ENCODE assay signal across 8 mouse cellular contexts in the genomic region with DNA sequence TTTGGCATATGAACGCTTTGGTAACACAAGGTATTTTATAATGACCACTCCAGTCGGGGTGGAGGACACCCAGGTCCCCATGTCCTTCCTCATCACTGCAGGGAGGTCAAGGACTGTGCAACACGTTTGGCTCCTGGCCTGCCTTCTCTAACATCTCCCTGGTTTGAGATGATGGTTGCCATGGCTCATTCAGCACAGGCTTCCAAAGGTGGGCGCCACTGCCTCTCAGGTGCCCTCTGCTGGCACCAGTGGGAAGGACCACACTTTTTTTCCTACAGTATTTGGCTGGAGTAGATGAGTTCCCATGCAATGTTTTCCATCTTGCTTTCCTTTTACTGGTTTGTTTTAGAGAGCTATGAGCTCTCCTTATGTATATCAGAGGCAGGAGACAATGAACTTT.
DNase-seq lines count a peak whose midpoint lies in the region; ATAC-seq and TF ChIP-seq lines count a peak whose summit lies in the region.
"Had no signal": no experiment of that assay in that cellular context is flagged by ENCODE, and none has a peak within 500 bp of the region (broad histone marks: within the 10 kb centered on the region; RNA-seq: fewer than 3 reads in every experiment).

No protein-coding gene starts in this region.

- ATAC-seq in kidney, embryonic 16.5 days (ENCODE audit: low FRiP score, low TSS enrichment) = no peak

- peak; percentile 9 for DNase-seq in kidney, adult 11 months
- peak; percentile 38 for DNase-seq in MEL (ENCODE audit: low read depth, low spot score)
- peak; percentile 40 for DNase-seq in brain, adult 2 months (ENCODE audit: low read depth, low spot score)
- peak; percentile 20 to 49 for DNase-seq in frontal cortex, postnatal 36 days (ENCODE audit: low spot score in 2 of 2)
- peak; percentile 61 for DNase-seq in limb, embryonic 10.5 days (ENCODE audit: low spot score)
- DNase-seq in right cerebral cortex, postnatal 25 days = peak; percentile 14

- no peaks in the 10 kb centered on the region for H3K79me2 ChIP-seq in MEL (ENCODE audit: control insufficient read depth, insufficient read depth, low read length, poor library complexity)

- peak; percentile 79 to 91 (median 88) for TF ChIP-seq CTCF in MEL (IDR thresholded peaks at IDR 0.05 in 2 of 3, conservative IDR thresholded peaks at IDR 0.05 in 1 of 3; ENCODE audit: control insufficient read depth in 1 of 3, insufficient read depth in 1 of 3, low read depth in 2 of 3, low read length in 3 of 3, poor library complexity in 1 of 3, severe bottlenecking in 1 of 3)

- H3K27me3 ChIP-seq in kidney, embryonic 16.5 days (ENCODE audit: insufficient read depth, low read length) = no peaks in the 10 kb centered on the region
- no peaks in the 10 kb centered on the region for H3K27me3 ChIP-seq in MEL (ENCODE audit: control insufficient read depth in 1 of 2, insufficient read depth in 2 of 2, low read length in 2 of 2)
- no peaks in the 10 kb centered on the region for H3K27me3 ChIP-seq in limb, embryonic 10.5 days (ENCODE audit: low read depth, poor library complexity, severe bottlenecking)
- H3K27me3 ChIP-seq: megakaryocyte, embryonic 14.5 days had no signal

- 53% methylated on average over 4 of the region's 4 CpGs for WGBS in kidney, embryonic 16.5 days
- WGBS in limb, embryonic 10.5 days = 48% methylated on average over 4 of the region's 4 CpGs

- peak; percentile 71 for TF ChIP-seq RAD21 in MEL (IDR thresholded peaks at IDR 0.05; ENCODE audit: low read depth, low read length)

- H3K9me3 ChIP-seq in kidney, embryonic 16.5 days (ENCODE audit: low read length) = no peaks in the 10 kb centered on the region
- no peaks in the 10 kb centered on the region for H3K9me3 ChIP-seq in MEL (replicated peaks; ENCODE audit: insufficient read depth, low read length)
- H3K9me3 ChIP-seq in limb, embryonic 10.5 days (replicated peaks) = no peaks in the 10 kb centered on the region
- H3K9me3 ChIP-seq: megakaryocyte, embryonic 14.5 days had no signal

- no peaks in the 10 kb centered on the region for H3K36me3 ChIP-seq in kidney, embryonic 16.5 days (ENCODE audit: insufficient read depth, low read length)
- H3K36me3 ChIP-seq in MEL (ENCODE audit: control insufficient read depth in 1 of 2, insufficient read depth in 2 of 2, low read length in 2 of 2) = no peaks in the 10 kb centered on the region
- H3K36me3 ChIP-seq in limb, embryonic 10.5 days = no peaks in the 10 kb centered on the region

- peaks cover 6% of the 10 kb centered on the region; the same call in 1 of the 2 replicates for H3K4me1 ChIP-seq in kidney, embryonic 16.5 days (ENCODE audit: insufficient read depth, low read length)
- no peaks in the 10 kb centered on the region for H3K4me1 ChIP-seq in MEL (ENCODE audit: control insufficient read depth in 1 of 2, insufficient read depth in 2 of 2, low read length in 2 of 2)
- no peaks in the 10 kb centered on the region for H3K4me1 ChIP-seq in limb, embryonic 10.5 days
- H3K4me1 ChIP-seq: megakaryocyte, embryonic 14.5 days had no signal

- no peak overlapping the region for H3K4me3 ChIP-seq in kidney, embryonic 16.5 days (ENCODE audit: low read length)
- no peak overlapping the region for H3K4me3 ChIP-seq in MEL (ENCODE audit: control insufficient read depth in 1 of 2, insufficient read depth in 1 of 2, low read depth in 2 of 2, low read length in 2 of 2)
- no peak overlapping the region for H3K4me3 ChIP-seq in limb, embryonic 10.5 days
- H3K4me3 ChIP-seq: megakaryocyte, embryonic 14.5 days had no signal

- TF ChIP-seq EP300 in MEL (IDR thresholded peaks at IDR 0.05; ENCODE audit: low read depth in 1 of 2, low read length in 2 of 2) = no peak

- no peak overlapping the region for H3K9ac ChIP-seq in kidney, embryonic 16.5 days (replicated peaks; ENCODE audit: low read length)
- H3K9ac ChIP-seq in MEL (ENCODE audit: control insufficient read depth, low read depth, low read length, poor library complexity, severe bottlenecking) = no peak overlapping the region

- H3K27ac ChIP-seq in kidney, embryonic 16.5 days (ENCODE audit: low read length) = no peak overlapping the region
- H3K27ac ChIP-seq in MEL (ENCODE audit: control insufficient read depth, low read depth, low read length) = no peak overlapping the region
- H3K27ac ChIP-seq in limb, embryonic 10.5 days = no peak overlapping the region

- TF ChIP-seq POLR2A in MEL (IDR thresholded peaks at IDR 0.05; ENCODE audit: control insufficient read depth in 1 of 2, insufficient read depth in 1 of 2, low read depth in 1 of 2, low read length in 2 of 2, poor library complexity in 1 of 2) = no peak

- no peak overlapping the region for H3K4me2 ChIP-seq in kidney, embryonic 16.5 days (replicated peaks; ENCODE audit: low read depth, low read length)

TF ChIP-seq in MEL, 35 proteins besides CTCF, POLR2A, EP300 and RAD21:
- TF ChIP-seq ZNF384 (IDR thresholded peaks at IDR 0.05; ENCODE audit: low read depth, low read length) (peak; percentile 47), SMC3 (IDR thresholded peaks at IDR 0.05; ENCODE audit: low read depth, low read length) (peak; percentile 96), ZC3H11A (IDR thresholded peaks at IDR 0.05; ENCODE audit: low read depth, low read length) (peak; percentile 65), BHLHE40 (IDR thresholded peaks at IDR 0.05; ENCODE audit: borderline replicate concordance, low read depth, low read length) (no peak)
TF ChIP-seq in MEL: peak in this region for 3.

Comparison
In these comparisons a context has a peak if more than half of its experiments do, and no peak if none do; other contexts are left out.
1. DNase-seq: peak in every context shown above with its lines; median percentile 61 in limb, embryonic 10.5 days; 40 in brain, adult 2 months; 38 in MEL; 34 in frontal cortex, postnatal 36 days; 14 in right cerebral cortex, postnatal 25 days; 9 in kidney, adult 11 months.